Mouse (Mus musculus) spleen, postnatal 14 days (tissue): ENCODE results near the gene Tlx3.

ENCODE experiments used
- DNase-seq, 2 experiments: peaks; one replicate each; pipeline ENCODE4 v3.0.0; 2021 to 2022; ENCODE audit warnings: low spot score in 2 of 2

Tlx3 gene

GRCm38 (mm10) chr11:33197133-33197514 lies 6.3 kb downstream of the Tlx3 start:
- no peak for DNase-seq

- DNase-seq, result no peak
Measured at GRCm38 (mm10) chr11:33196447-33197132, 6.8 kb downstream of the Tlx3 start.

- no peak for DNase-seq
Measured at GRCm38 (mm10) chr11:33195531-33196446, 7.6 kb downstream of the Tlx3 start.

- no peak for DNase-seq
Measured at GRCm38 (mm10) chr11:33195061-33195460, 8.3 kb downstream of the Tlx3 start.

- no peak for DNase-seq
Measured at GRCm38 (mm10) chr11:33193695-33194094, 9.7 kb downstream of the Tlx3 start.

- no peak for DNase-seq
Measured at GRCm38 (mm10) chr11:33181804-33182203, 21.6 kb downstream of the Tlx3 start.

- DNase-seq, result no peak
Measured at GRCm38 (mm10) chr11:33180701-33181116, 22.7 kb downstream of the Tlx3 start.

GRCm38 (mm10) chr11:33179802-33180201 lies 23.6 kb downstream of the Tlx3 start:
- DNase-seq, result no peak

- DNase-seq, result no peak
Measured at GRCm38 (mm10) chr11:33176525-33177245, 26.7 kb downstream of the Tlx3 start.

GRCm38 (mm10) chr11:33175768-33176167 lies 27.6 kb downstream of the Tlx3 start:
- no peak for DNase-seq

- peak in 1 of 2 experiments; percentile 41 for DNase-seq
Measured at GRCm38 (mm10) chr11:33170489-33170888, 32.9 kb downstream of the Tlx3 start.

GRCm38 (mm10) chr11:33162998-33163506 lies 40.3 kb downstream of the Tlx3 start, which contains the start of gene Npm1:
Gene Npm1 (minus strand): TSS chr11:33163206.
- peak; percentile 98 for DNase-seq

GRCm38 (mm10) chr11:33162211-33162997 lies 41.0 kb downstream of the Tlx3 start:
- peak; percentile 27 to 48 for DNase-seq

- no peak for DNase-seq
Measured at GRCm38 (mm10) chr11:33159741-33160140, 43.6 kb downstream of the Tlx3 start.

- no peak for DNase-seq
Measured at GRCm38 (mm10) chr11:33157453-33158196, 45.8 kb downstream of the Tlx3 start.

GRCm38 (mm10) chr11:33156436-33157015 lies 46.9 kb downstream of the Tlx3 start:
- no peak for DNase-seq

- no peak for DNase-seq
Measured at GRCm38 (mm10) chr11:33154459-33154858, 48.9 kb downstream of the Tlx3 start.

GRCm38 (mm10) chr11:33152997-33153396 lies 50.4 kb downstream of the Tlx3 start:
- DNase-seq, result no peak

GRCm38 (mm10) chr11:33151780-33152145 lies 51.6 kb downstream of the Tlx3 start:
- no peak for DNase-seq
